Mouse (Mus musculus) small intestine, adult 10 weeks (tissue): Measurements from ENCODE around the gene Gm13279. TPM values are rescaled to one million over a fixed set of nuclear protein-coding genes. Genes with fewer than 3 reads are reported as not detected.

Experiments used
- polyA plus RNA-seq: library from polyadenylated mRNA; stranded (reverse); fragments of 350-450 nt; fragmentation: Illumina TruSeq; extraction: RNeasy Lipid Tissue Mini Kit (QIAGEN cat#74804); gene quantifications from one replicate; pipeline ENCODE4 v1.2.3, GENCODE M21; 2014; ENCODE audit warnings: low replicate concordance

Gene Gm13279
- not detected for polyA plus RNA-seq

DNA sequence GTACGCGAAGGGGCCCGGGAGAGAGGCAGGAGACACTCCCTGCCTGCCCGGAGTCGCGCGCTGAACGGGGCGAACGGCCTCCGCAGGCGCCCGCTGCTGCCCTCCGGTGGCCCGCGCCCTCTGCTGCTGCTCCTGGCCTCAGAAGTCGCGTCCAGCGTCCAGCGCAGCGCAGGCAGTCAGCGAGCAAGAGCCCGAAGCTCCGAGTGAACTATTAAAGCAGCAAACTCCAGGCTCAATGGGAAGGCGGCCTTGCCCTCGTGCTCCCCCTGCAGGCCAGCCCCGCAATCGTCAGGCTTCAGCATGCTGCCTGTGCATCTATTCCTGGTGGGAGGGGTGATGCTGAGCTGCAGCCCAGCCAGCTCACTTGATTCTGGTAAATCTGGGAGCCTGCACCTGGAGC, at the start of gene Gm13279:
Gene Gm13279 (plus strand): TSS at position 301 of the 400 bp plus-strand sequence.

DNA sequence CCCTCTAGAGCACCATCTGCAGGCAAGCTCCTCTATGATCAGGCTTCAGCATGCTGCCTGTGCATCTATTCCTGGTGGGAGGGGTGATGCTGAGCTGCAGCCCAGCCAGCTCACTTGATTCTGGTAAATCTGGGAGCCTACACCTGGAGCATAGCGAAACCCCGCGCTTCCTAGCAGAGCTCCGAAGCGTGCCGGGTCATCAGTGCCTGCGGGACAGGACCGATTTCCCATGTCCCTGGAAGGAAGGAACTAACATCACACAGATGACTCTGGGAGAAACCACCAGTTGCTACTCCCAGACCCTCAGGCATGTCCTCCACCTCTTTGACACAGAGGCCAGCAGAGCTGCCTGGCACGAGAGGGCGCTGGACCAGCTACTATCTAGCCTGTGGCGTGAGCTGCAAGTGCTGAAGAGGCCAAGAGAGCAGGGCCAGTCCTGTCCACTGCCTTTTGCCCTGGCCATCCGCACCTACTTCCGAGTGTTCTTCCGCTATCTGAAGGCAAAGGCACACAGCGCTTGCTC, 42.3 kb upstream of the Gm13279 start, which contains the start of gene Gm13271:
Gene Gm13271 (plus strand): TSS at position 51 of the 523 bp plus-strand sequence.

DNA sequence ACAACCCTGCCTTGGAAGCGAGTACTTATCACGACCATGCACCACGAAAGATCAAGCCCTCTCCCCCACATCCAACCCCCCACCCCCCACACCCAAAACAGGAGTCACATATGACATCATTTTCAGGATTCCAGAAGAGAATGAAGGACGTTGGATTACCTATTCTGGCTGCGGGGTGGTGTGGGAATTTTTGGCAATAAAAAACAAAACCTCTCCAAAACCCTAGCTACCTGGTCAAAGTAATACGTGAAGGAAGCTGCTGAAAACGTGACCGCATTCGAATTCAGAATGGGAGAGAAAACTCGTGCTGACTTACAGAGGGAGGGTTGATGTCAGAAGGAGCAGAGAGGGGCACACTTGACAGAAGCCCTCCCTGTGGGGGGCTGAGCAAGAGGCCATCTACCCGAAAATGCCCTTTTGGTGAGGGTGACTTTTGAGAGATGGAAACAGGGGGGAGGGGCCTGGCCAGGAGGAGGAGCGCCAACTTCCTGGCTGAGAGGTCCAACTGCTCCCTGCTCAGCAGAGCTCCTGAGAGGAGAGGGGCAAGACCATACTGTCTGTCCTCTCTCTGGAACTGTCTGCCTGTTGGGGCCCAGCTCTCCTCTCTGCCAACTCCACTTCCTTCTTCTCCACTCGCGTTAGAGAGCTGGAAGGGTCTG, 37.5 kb upstream of the Gm13279 start, which contains the start of gene Gm13283:
Gene Gm13283 (plus strand): TSS at position 510 of the 659 bp plus-strand sequence.

GRCm38 (mm10) chr4:88773534-88773933, 23.7 kb upstream of the Gm13279 start, which contains the start of gene Gm13290:
TSS of gene Gm13290 (plus strand) at chr4:88773834.

DNA sequence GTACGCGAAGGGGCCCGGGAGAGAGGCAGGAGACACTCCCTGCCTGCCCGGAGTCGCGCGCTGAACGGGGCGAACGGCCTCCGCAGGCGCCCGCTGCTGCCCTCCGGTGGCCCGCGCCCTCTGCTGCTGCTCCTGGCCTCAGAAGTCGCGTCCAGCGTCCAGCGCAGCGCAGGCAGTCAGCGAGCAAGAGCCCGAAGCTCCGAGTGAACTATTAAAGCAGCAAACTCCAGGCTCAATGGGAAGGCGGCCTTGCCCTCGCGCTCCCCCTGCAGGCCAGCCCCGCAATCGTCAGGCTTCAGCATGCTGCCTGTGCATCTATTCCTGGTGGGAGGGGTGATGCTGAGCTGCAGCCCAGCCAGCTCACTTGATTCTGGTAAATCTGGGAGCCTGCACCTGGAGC, 20.6 kb upstream of the Gm13279 start, which contains the start of gene Gm13289:
Gene Gm13289 (plus strand): TSS at position 301 of the 400 bp plus-strand sequence.

GRCm38 (mm10) chr4:88779550-88779949, 17.6 kb upstream of the Gm13279 start, which contains the start of gene Gm13272:
TSS of gene Gm13272 (plus strand) at chr4:88779850.

DNA sequence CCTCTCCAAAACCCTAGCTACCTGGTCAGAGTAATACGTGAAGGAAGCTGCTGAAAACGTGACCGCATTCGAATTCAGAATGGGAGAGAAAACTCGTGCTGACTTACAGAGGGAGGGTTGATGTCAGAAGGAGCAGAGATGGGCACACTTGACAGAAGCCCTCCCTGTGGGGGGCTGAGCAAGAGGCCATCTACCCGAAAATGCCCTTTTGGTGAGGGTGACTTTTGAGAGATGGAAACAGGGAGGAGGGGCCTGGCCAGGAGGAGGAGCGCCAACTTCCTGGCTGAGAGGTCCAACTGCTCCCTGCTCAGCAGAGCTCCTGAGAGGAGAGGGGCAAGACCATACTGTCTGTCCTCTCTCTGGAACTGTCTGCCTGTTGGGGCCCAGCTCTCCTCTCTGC, 15.4 kb upstream of the Gm13279 start, which contains the start of gene Ifnz:
Gene Ifnz (plus strand): TSS at position 301 of the 400 bp plus-strand sequence.

GRCm38 (mm10) chr4:88785409-88785808, 11.8 kb upstream of the Gm13279 start, which contains the start of gene Gm13276:
TSS of gene Gm13276 (plus strand) at chr4:88785709.

GRCm38 (mm10) chr4:88788402-88788801, 8.8 kb upstream of the Gm13279 start, which contains the start of gene Gm13277:
TSS of gene Gm13277 (plus strand) at chr4:88788632.

DNA sequence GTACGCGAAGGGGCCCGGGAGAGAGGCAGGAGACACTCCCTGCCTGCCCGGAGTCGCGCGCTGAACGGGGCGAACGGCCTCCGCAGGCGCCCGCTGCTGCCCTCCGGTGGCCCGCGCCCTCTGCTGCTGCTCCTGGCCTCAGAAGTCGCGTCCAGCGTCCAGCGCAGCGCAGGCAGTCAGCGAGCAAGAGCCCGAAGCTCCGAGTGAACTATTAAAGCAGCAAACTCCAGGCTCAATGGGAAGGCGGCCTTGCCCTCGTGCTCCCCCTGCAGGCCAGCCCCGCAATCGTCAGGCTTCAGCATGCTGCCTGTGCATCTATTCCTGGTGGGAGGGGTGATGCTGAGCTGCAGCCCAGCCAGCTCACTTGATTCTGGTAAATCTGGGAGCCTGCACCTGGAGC, 5.9 kb upstream of the Gm13279 start, which contains the start of gene Gm13278:
Gene Gm13278 (plus strand): TSS at position 301 of the 400 bp plus-strand sequence.

DNA sequence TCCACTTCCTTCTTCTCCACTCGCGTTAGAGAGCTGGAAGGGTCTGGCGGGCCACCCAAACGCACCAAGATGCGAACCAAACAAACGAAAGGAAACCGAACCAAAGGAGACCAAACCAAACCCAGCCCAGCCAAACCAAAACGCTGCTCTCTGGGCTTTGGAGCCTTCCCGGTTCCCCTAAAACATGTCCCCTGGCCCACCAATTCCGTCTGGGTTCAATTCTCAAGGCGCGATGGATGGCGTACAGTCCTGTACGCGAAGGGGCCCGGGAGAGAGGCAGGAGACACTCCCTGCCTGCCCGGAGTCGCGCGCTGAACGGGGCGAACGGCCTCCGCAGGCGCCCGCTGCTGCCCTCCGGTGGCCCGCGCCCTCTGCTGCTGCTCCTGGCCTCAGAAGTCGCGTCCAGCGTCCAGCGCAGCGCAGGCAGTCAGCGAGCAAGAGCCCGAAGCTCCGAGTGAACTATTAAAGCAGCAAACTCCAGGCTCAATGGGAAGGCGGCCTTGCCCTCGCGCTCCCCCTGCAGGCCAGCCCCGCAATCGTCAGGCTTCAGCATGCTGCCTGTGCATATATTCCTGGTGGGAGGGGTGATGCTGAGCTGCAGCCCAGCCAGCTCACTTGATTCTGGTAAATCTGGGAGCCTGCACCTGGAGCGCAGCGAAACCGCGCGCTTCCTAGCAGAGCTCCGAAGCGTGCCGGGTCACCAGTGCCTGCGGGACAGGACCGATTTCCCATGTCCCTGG, 3.1 kb upstream of the Gm13279 start, which contains the start of gene Gm13275:
Gene Gm13275 (plus strand): TSS at position 552 of the 740 bp plus-strand sequence.

GRCm38 (mm10) chr4:88799365-88799764, 2.2 kb downstream of the Gm13279 start, which contains the start of gene Gm13285:
TSS of gene Gm13285 (plus strand) at chr4:88799665.

GRCm38 (mm10) chr4:88802954-88803353, 5.8 kb downstream of the Gm13279 start, which contains the start of gene Gm13287:
TSS of gene Gm13287 (plus strand) at chr4:88803254.

DNA sequence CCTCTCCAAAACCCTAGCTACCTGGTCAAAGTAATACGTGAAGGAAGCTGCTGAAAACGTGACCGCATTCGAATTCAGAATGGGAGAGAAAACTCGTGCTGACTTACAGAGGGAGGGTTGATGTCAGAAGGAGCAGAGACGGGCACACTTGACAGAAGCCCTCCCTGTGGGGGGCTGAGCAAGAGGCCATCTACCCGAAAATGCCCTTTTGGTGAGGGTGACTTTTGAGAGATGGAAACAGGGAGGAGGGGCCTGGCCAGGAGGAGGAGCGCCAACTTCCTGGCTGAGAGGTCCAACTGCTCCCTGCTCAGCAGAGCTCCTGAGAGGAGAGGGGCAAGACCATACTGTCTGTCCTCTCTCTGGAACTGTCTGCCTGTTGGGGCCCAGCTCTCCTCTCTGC, 8.0 kb downstream of the Gm13279 start, which contains the start of gene Gm13288:
Gene Gm13288 (plus strand): TSS at position 301 of the 400 bp plus-strand sequence.

GRCm38 (mm10) chr4:88815928-88816327, 18.7 kb downstream of the Gm13279 start, which contains the start of gene Ifna7:
TSS of gene Ifna7 (plus strand) at chr4:88816228.

GRCm38 (mm10) chr4:88819659-88820058, 22.5 kb downstream of the Gm13279 start, which contains the start of gene Ifna11:
TSS of gene Ifna11 (plus strand) at chr4:88819959.

GRCm38 (mm10) chr4:88827116-88827515, 29.9 kb downstream of the Gm13279 start, which contains the start of gene Ifna6:
TSS of gene Ifna6 (plus strand) at chr4:88827416.

GRCm38 (mm10) chr4:88835225-88835624, 38.0 kb downstream of the Gm13279 start, which contains the start of gene Ifna5:
TSS of gene Ifna5 (plus strand) at chr4:88835525.

DNA sequence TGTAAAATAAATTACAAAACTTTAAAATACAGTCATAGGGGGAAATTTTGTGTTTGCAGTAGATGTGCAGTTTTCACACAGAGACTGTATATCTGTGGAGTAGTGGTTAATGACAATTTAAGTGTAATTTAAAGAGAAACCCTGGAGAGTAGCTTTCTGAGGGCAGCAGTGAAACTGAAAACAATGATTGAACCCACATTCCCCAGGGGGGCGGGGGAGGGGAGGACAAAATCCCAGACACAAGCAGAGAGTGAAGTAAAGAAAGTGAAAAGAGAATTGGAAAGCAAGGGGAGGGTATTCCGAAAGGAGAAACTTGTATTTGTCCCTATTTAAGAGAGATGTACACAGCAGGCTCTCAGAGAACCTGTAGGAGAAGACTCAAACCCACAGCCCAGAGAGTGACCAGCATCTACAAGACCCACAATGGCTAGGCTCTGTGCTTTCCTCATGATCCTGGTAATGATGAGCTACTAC, 44.3 kb downstream of the Gm13279 start, which contains the start of gene Ifna4:
Gene Ifna4 (plus strand): TSS at position 424 of the 474 bp plus-strand sequence.

